Mouse (Mus musculus): ENCODE results near the gene Gp2.

Gene Gp2

DNA sequence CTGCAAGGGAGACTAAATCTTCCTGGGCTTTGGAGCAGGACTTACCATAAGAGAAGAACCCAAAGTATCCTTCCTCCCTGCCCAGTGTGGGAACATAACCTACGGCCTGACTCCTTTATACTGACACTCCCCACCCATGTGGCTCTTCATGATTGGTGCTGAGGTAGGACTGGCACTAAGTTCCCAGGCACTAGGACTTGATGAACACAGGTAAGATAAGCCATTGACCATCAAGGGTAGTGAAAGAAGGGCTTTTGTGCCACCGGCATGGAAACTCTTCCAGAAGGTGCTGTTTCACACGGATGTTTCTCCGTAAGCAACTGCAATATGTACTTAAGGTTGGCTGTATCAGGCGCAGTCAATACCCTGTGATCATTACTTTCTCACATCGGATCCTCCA lies at the start of gene Gp2:
Gene Gp2 (minus strand): TSS at position 101 of the 400 bp plus-strand sequence.
- ChIA-PET CTCF (interaction anchor here in 1 of 4 experiments (0.6 kb wide), 1 partner anchor 574 kb away, joined by 4 read pairs; no protein-coding TSS in a partner anchor), POLR2A (no interaction called here)

GRCm38 (mm10) chr7:119490041-119490780 lies 31.1 kb upstream of the Gp2 start:
- ChIA-PET POLR2A (interaction anchor here in 2 of 4 experiments (0.5 to 0.6 kb wide), 2 partner anchors 558 to 1255 kb away, joined by 3 to 6 read pairs; no protein-coding TSS in a partner anchor), CTCF (interaction anchor here in 1 of 4 experiments (0.6 to 2.5 kb wide), 3 partner anchors 14 to 183 kb away, joined by 3 to 6 read pairs (median 3); no protein-coding TSS in a partner anchor)

DNA sequence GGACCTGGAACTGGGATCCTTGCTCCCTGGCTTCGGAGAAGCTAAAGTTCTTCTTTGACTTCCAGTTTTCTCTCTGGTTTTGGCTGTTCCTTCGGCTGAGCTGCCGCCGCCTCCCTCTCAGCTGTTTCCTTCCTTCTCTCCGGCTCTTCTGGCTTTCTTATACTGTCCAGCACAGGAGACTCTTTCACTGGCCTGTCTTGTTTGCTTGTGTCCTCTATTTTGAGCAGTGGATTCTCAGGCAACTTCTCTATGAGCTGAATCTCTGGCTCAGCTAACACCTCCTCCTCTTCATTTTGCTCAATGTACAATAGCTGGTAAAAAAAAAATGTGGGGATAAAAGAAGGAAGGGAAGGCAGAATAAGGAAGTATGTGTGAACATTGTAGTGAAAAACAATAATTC lies 27.6 kb upstream of the Gp2 start:
- POLR2A ChIA-PET: no interaction called here

DNA sequence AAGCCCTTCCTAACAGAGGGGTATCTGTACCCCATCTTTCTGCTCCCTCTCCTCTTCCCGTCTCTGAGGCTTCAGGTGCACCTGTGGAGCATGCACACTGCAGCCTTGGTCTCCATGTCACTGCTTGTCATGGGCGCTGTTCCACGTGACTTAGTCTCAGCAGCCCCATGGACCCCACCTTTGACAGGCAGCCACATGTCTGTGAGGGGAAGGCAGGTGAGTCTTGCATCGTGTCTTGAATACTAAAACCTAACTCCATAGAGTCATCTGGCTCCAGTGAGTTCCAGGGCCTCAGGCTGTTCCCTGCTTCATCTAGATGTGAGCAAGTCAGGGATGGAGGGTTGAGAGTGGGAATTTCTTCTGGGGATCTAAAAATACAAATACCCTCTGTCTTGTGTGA lies 25.1 kb upstream of the Gp2 start:
- CTCF ChIA-PET: interaction anchor here in 1 of 4 experiments (0.7 kb wide), 1 partner anchor 250 kb away, joined by 3 read pairs; no protein-coding TSS in a partner anchor
- POLR2A ChIA-PET: no interaction called here

More for the DNA sequence above, 27.6 kb upstream of the Gp2 start:
- CTCF ChIA-PET: interaction anchor here in 1 of 4 experiments (1.2 kb wide), 1 partner anchor 26 kb away, joined by 3 read pairs; no protein-coding TSS in a partner anchor

DNA sequence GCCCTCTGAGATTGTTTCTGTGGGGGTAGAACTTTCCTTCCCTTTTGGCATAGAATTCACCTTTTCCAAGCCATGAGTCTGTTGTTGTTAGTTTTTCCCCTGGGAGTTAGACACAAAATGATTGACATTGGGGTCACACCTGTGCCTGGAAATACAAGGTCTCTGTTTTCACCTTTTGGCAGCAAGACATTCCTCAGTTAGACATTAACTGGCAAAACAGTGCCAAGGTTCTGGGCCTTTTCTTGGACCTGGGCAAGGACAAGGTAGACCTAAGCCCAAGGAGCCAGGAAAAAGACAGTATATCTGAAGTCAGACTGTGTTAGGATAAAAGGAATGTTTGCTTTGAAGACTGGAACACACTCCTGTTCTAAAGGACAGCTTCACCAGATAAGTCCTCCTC lies 20.2 kb upstream of the Gp2 start, which contains the start of gene Umod:
Gene Umod (minus strand): TSS at position 27 of the 400 bp plus-strand sequence.
- CTCF ChIA-PET: interaction anchor here in 1 of 4 experiments (0.7 kb wide), 1 partner anchor 34 kb away, joined by 3 read pairs; no protein-coding TSS in a partner anchor
- POLR2A ChIA-PET: no interaction called here

DNA sequence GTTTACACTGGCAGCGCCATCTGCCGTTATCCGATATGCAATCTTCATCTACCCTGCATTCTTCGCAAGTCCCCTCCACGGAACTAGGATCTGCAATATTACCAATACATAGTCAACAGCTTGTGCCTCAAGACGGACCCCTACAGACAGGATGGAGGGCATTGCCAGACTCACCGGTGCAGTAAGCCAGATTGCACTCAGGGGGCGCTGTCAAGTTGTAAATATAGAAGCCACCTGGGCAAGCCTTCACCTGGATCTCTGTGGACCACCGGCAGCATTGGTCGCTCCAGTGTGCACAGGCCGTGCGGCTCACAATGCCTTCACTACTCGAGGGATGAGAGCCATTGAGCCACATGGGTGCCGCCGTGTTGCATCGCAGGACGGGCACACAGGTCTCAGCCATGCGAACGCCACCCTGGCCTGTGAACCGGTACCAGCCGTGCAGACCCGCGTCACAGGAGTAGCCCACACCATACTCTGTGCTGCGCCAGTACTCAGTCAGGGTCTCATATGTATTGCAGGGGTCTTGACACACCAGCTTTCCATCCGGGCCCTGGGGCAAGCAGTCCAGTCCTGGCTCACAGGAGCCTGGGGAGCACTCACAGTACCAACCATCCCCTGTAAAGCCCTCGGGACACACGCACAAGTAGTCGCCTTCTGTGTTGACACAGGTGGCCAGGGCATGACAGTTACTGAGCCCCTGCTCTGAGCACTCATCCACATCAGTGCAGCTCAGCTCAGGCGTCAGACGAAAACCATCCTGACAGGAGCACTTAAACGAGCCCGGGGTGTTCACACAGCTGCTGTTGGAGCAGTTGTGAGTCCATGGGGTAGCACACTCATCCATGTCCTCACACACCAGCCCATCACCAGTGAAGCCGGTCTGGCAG lies 17.7 kb upstream of the Gp2 start:
- ChIA-PET POLR2A (interaction anchor here in 1 of 4 experiments (0.5 kb wide), 1 partner anchor 170 kb away, joined by 3 read pairs; no protein-coding TSS in a partner anchor), CTCF (interaction anchor here in 2 of 4 experiments (0.6 to 1.7 kb wide), 7 partner anchors 14 to 466 kb away, joined by 3 to 5 read pairs (median 3); no protein-coding TSS in a partner anchor)

- ChIA-PET CTCF (no interaction called here), POLR2A (no interaction called here)
These were observed 4.9 kb downstream of the Gp2 start for GRCm38 (mm10) chr7:119454192-119454591.

GRCm38 (mm10) chr7:119443849-119444248 lies 15.2 kb downstream of the Gp2 start:
- POLR2A ChIA-PET: no interaction called here
- CTCF ChIA-PET: interaction anchor here in 3 of 4 experiments (0.6 to 1.2 kb wide), 7 partner anchors 17 to 463 kb away, joined by 3 to 5 read pairs (median 3); no protein-coding TSS in a partner anchor

- ChIA-PET POLR2A (no interaction called here), CTCF (no interaction called here)
These were observed 17.1 kb downstream of the Gp2 start for GRCm38 (mm10) chr7:119441938-119442337.

GRCm38 (mm10) chr7:119427180-119427616 lies 31.9 kb downstream of the Gp2 start:
- CTCF ChIA-PET: interaction anchor here (0.6 to 4.4 kb wide), 35 partner anchors 15 to 417 kb away, joined by 3 to 33 read pairs (median 4); no protein-coding TSS in a partner anchor
- POLR2A ChIA-PET: interaction anchor here (0.6 to 1.2 kb wide), 5 partner anchors 130 to 412 kb away, joined by 3 to 4 read pairs (median 3); no protein-coding TSS in a partner anchor

DNA sequence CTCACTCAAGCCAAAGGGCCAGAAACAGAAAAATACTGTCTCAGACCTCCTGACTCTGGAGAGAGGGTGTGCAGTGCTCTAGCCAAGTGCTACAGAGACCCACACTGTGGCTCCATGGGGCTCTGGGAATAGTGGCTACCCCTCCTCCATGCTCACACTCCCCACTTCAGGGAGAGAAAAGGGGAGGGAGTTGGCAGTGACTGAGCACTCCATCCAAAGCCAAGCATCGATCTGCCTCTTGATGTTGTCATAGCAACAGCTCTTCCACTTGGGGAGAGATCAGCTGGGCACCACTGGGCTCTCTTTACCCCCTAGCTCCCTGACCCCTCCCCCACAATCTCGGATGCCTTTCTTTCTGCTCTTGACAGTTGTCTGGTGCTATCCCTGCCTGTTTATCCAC lies 38.4 kb downstream of the Gp2 start:
- CTCF ChIA-PET: no interaction called here
- POLR2A ChIA-PET: no interaction called here

GRCm38 (mm10) chr7:119418523-119418922 lies 40.6 kb downstream of the Gp2 start:
- CTCF ChIA-PET: interaction anchor here in 2 of 4 experiments (0.7 kb wide), 2 partner anchors 780 to 1842 kb away, joined by 3 read pairs; no protein-coding TSS in a partner anchor
- POLR2A ChIA-PET: no interaction called here

- CTCF ChIA-PET: no interaction called here
- POLR2A ChIA-PET: no interaction called here
These were observed 64.9 kb downstream of the Gp2 start for GRCm38 (mm10) chr7:119394050-119394732.

All from embryonic stem cell, embryonic (primary cell).